Mouse (Mus musculus) kidney, adult 2 months (tissue): ENCODE measurements at regions not wholly inside any gene's neighbourhood (a gene's known extent, or its start where the extent isn't known, plus 50 kb on each side); places are given as distances from the start of the nearest gene placed in this dataset.

ENCODE experiments used
- CTCF ChIP-seq: fragments of 200-500 bp; conservative IDR thresholded peaks from 2 replicates; pipeline ENCODE4 v1.5.1; 2011; ENCODE audit warnings: low read depth, mild to moderate bottlenecking, control low read depth, low read length, moderate library complexity, mixed read lengths; ENCODE audit not compliant: insufficient read depth, insufficient read length
- POLR2A ChIP-seq: fragments of 200-500 bp; IDR thresholded peaks from one replicate; pipeline ENCODE4 v1.6.1; 2011; ENCODE audit warnings: low read depth, low read length, control low read depth

DNA sequence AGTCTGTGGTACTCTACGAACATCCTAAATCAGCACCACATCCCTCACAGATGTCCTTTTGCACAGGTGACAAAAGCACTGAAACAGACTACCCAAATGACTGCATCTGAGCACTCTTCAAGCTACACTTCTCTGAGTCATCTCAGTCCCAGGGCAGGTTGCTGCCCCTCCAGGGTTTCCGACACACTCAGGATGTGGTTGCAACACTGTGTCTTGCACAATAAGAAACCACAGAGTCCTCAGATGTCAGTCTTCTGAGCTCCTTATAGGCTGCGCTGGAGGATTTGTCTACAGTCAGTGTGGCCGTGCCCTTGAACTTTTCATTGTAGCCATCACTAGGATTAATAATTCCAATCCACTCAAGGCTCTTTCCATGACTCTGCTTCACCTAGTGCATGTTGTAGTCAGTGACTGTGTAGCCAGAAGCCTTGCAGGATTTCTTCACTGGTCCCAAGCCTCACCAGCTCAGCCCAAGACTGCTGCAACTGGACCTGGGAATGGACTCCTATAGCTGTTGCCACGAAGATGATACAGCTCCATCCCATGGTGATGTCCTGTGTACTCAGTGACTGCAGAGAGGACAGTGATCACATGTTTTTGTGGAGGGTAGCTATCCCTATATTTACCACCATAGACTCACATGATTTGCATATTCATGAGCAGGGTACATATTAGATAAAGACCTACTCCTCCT, 1103.3 kb upstream of the Tenm3 start:
- TF ChIP-seq CTCF (no peak), POLR2A (no peak)
